Mouse (Mus musculus) adrenal gland, postnatal 25 days (tissue): ENCODE results near the gene Gnl3l. TPM values are rescaled to one million over a fixed set of nuclear protein-coding genes. Genes with fewer than 3 reads are reported as not detected.
A peak's percentile ranks its signal among the peaks of the same experiment; 100 is the strongest.

Source experiments
- DNase-seq: peaks from one replicate; pipeline ENCODE4 v3.0.0; 2021; ENCODE audit warnings: mixed read lengths
- long read RNA-seq: library from polyadenylated mRNA; stranded (forward); transcript quantifications from one replicate; pipeline ENCODE4 v2.0.0, GENCODE M21; 2021
- total RNA-seq: library from RNA; stranded (reverse); gene quantifications from 2 replicates; pipeline ENCODE4 v1.2.3, GENCODE M21; 2021

The Gnl3l gene
- 54.3 and 68.6 TPM in 2 replicates for total RNA-seq
- long read RNA-seq, full-length matches to known transcripts = 4 of 9 reads
- long read RNA-seq, partial matches to known transcripts = 5 of 9 reads
- long read RNA-seq, other reads (novel, unspliced or antisense) = 0 of 9 reads

DNA sequence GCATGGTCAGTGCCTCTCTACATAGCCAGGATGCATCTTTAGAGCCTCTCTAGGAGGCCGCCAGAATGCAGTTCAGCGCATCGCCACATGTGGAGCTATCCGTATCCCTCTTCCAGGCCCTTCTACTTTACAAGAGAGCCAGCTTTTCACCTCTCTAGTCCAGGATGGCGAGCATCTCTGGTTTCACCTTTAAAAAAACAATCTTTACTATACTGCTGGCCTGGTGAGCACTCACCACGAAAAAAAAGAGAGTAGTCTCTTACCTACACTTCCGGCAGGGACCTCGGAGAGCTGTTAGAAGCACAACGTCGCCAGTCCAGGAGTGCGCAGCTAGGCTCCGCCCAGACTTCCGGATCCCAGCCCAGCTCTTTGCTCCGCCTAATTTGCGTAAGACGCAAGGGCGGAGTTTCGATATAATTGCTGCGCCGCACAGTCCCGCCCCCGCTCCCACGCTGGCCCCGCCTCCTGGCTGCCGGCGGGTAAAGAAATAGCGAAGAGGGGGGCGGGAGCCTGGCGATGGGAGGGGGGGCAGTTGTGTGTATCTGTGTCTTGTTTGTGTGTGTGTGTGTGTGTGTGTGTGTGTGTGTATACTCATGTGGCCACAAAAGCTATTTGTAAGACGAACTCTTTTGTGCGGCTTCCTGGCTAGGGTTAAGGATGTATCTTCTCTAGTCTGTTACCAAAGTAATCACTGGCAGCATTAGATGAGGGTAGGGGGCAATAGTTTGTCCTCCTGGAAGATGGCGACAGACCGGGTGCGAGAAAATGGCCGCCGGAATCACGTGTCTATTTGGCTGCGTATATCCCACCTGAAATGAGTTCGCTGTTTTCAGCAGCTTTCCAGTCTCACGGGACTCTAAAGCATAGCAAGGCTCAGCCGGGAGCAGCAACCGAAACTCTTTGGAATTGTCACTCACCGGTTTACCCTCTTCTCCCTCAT is at the start of gene Gnl3l:
Gnl3l (minus strand) TSS at position 385 of the 940 bp plus-strand sequence.
- DNase-seq = peak; percentile 85

- peak; percentile 62 for DNase-seq
Measured at GRCm38 (mm10) chrX:151066071-151066666, 49.0 kb upstream of the Gnl3l start.

GRCm38 (mm10) chrX:151061615-151062299 is 44.6 kb upstream of the Gnl3l start:
- DNase-seq = no peak

DNA sequence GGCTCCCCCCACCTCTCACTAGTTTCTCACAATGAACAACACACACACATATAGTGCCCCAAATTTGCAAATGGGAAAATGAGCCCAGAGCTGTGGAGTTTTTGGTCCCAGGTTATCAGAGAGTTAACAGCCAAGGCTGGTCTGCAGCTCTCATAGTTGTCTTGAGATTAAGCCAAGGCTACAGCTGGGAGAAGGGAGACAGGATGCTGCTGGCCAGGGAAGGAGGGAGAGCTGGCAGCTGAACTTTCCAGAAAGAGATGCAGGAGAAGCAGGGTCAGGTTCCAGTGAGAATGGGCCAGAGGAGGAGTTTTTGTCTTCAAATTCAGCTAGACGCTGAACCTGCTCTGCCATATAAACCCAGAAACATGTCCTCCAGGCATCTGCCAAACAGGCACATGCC is 42.2 kb upstream of the Gnl3l start:
- no peak for DNase-seq

- peak; percentile 15 for DNase-seq
Measured at GRCm38 (mm10) chrX:151055559-151055958, 38.4 kb upstream of the Gnl3l start.

DNA sequence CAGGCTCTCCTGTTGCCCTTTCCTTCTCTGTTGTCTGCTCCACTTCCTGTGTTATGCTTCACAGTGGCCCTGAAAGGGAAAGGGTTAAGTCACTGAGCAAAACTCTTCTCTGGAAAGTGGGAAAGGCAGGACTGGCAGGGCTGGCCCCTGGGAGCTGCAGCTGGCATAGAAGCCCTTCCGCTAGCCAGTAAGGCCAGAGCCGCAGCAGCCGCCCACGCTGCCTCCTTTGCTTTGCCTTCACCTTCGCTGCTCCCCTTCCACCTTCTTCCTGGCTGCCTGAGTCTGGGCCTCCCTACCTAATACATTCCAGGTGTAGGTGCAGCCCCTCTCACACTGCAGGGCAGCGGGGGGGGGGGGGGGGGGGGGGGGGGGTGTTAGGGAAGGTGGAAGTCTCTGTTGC is 37.4 kb upstream of the Gnl3l start:
- DNase-seq = no peak

GRCm38 (mm10) chrX:151050337-151050736 is 33.2 kb upstream of the Gnl3l start:
- DNase-seq = peak; percentile 70

DNA sequence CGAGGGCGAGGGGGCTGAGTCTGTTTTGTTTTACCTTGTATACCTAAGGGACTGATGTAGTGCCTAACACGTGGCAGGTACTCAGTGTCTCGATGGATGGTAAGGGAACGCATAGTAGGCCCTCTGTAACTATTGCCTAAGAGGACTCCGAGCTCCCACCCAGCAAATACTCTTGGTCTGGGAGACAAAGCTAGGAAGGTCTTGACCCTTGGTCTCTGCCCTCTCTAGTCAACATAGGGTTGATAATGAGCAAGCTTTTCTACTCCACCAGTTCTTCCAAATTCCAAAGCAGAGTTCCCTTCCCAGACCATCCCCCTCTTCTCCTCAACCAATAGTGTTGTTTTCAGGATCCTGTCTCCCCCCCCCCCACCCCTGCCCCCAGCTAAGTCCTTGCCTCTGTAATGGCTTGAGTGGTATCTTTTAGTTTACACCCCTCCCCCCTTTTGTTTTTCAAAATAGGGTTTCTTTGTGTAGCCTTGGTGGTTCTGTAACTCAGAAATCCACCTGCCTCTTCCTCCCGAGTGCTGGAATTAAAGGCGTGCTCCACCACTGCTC is 32.6 kb upstream of the Gnl3l start:
- DNase-seq = no peak

DNA sequence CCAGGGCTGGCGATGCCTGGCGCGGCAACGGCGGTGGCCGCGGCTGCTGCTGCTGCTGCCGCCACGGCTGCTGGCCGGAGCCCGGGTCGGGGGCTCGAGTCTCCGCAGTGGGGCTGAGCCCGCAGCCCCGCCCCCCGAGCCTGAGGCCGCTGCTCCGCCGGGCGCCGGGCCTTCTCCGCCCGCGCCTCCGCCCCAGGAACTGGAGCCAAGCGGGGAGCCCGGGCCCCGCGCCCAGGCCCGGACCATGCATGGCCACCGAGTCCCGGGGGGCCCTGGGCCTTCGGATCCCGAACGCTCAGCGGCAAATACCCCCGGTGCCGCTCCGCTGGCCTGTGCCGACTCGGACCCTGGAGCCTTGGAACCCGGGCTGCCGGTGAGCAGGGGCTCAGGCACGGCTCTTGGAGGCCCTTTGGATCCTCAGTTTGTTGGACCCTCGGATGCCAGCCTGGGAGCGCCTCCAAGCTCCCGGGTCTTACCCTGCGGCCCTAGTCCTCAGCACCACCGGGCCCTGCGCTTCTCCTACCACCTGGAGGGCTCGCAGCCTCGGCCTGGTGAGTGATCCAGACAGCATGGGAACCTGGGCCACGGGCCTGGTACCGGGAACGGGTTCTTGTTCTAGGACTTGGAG is 30.4 kb upstream of the Gnl3l start:
- DNase-seq = peak; percentile 40

GRCm38 (mm10) chrX:151046777-151047430 is 29.8 kb upstream of the Gnl3l start:
- peak; percentile 88 for DNase-seq

- no peak for DNase-seq
Measured at GRCm38 (mm10) chrX:151046321-151046720, 29.2 kb upstream of the Gnl3l start.

GRCm38 (mm10) chrX:151045850-151046249 is 28.7 kb upstream of the Gnl3l start, which contains the start of gene Fgd1:
Gene Fgd1 (plus strand): TSS chrX:151046150.
- no peak for DNase-seq

GRCm38 (mm10) chrX:151041223-151041622 is 24.1 kb upstream of the Gnl3l start:
- DNase-seq = no peak

DNA sequence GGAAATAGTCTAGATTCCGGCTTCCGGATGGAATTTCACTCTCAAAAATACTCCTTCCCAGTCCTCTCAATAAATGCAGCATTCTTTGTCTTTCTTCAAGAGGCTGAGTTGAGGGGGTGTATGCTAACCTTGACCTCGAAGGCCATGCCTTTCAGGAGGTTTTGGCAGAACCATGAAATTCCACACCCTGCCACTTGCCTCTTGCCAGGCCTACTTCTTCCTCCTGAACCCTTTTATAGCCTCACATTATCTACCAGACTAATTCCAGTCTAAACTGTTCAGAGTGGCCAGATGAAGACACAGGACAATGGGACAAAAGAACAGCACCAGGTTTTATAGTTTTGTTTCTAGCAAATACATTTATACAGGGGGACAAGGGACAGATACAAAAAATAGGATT is 14.3 kb upstream of the Gnl3l start:
- no peak for DNase-seq

- DNase-seq = no peak
Measured at GRCm38 (mm10) chrX:151018798-151019197, 1.7 kb upstream of the Gnl3l start.

DNA sequence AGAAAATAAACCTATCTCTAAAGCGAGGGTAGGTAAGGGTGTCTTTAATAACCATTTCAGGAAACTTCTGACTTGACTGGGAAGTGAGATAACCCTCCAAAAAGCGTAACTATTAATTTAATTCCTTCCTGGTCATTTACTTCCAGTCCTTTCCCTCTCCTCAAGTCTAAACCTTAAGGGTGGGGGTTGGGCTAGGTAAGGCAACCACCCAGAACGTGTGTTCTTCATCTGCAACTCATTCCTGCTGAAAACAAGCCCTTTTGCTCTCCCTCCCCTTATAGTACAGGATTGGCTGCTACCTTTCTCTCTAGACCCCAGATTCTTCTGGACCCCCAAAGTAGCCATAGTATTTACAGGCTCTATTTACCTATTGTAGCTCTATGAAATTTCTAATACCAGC is 775 bp upstream of the Gnl3l start:
- no peak for DNase-seq

- no peak for DNase-seq
Measured at GRCm38 (mm10) chrX:150996775-150997174, 20.3 kb downstream of the Gnl3l start.

DNA sequence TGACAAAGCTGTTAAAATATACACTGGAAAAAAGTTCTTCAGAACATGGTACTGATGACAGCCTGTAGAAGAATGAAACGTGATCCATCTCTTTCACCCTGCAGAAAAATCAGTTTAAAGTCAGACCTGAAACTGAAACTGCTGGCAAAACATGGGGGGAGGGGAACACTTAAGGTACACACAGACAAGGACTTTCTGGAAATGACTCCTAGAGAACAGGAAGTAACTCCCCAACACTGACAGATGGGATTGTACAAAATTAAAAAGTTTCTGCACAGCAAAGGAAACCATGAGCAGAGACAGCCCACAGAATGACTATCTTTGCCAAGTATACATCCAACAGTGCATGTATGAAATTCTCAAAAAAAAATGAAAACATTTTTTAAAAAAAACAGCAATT is 35.5 kb downstream of the Gnl3l start:
- no peak for DNase-seq

DNA sequence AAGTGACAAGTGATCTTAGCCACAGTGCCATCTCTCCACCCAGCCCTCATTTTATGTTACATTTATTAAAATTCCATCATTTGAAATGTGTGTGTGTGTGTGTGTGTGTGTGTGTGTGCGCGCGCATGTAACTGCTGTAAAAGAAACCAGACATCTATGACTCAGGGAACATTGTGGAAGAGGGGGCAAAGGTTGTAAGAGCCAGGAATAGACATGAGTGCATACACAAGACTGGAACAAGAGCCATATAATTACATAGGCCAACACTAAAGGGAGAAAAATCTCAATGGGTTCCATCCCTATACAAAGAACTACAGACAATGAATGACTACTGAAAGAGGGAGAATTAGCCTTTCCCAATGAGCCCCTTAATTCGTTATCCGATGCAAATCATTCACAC is 41.7 kb downstream of the Gnl3l start:
- no peak for DNase-seq

- no peak for DNase-seq
Measured at GRCm38 (mm10) chrX:150963027-150963426, 54.1 kb downstream of the Gnl3l start.

- DNase-seq = no peak
Measured at GRCm38 (mm10) chrX:150960702-150961101, 56.4 kb downstream of the Gnl3l start.
